Mouse (Mus musculus) heart, adult 18-20 months (tissue): ENCODE data around the gene Tln2. TPM values are rescaled to one million over a fixed set of nuclear protein-coding genes. Genes with fewer than 3 reads are reported as not detected.
"Not testable (repeated sequence)": the region's sequence is repeated elsewhere in the genome, so short reads cannot be mapped to it uniquely, and the experiment has no call there.

Experiments used
- DNase-seq, 2 experiments: peaks; one replicate each; pipeline ENCODE4 v3.0.0; 2021 to 2022; ENCODE audit warnings: mixed read lengths in 1 of 2
- total RNA-seq, 2 experiments: library from RNA; stranded (reverse); gene quantifications; 2 replicates each; pipeline ENCODE4 v1.2.3; 2021

The Tln2 gene
- total RNA-seq, 2 experiments from 2014 or later: 73.7 to 80.4 TPM

- DNase-seq: no peak
These were observed 198.0 kb downstream of the Tln2 start for GRCm38 (mm10) chr9:67361511-67361910.

DNA sequence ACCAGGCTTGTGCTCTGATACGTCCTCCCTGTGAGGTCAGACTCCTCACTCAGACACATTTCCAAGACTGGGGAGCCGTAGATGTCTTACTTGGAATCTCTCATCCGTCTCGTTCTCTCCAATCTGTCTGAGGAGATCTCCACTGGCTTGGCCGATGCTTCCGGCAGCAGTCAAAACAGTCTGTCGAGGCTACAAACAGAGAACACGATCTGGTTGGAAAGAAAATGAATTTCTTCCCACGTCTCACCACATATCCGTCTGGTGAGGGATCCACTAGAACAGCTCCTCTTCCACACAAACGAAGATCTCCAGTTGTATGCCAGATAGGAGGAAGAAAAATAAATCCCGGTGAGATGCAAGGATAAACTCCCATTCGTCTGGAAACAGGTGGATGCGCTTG lies 205.1 kb downstream of the Tln2 start:
- DNase-seq: no peak

GRCm38 (mm10) chr9:67353365-67353764 lies 206.1 kb downstream of the Tln2 start:
- peak; percentile 27 to 30 for DNase-seq

- DNase-seq: no peak
These were observed 210.5 kb downstream of the Tln2 start for GRCm38 (mm10) chr9:67348983-67349382.

GRCm38 (mm10) chr9:67347184-67347583 lies 212.3 kb downstream of the Tln2 start:
- DNase-seq: no peak

DNA sequence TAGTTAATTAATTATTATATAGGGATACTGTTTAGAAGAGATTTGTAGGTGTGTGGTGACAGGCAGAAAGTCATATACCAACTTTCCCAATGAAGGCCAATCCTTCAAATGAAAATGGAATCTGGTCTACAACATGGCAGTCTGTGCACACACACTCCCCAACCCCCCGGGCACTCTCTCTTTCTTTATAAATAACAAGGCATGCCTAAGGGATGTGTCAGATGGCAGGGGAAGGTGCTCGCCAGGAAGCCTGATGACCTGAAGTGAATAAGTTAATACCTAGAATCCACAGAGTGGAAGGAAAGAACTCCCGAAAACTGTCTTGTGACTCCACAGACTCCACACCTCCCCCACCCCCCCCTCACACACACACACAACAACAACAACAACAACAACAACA lies 228.2 kb downstream of the Tln2 start:
- DNase-seq: no peak

DNA sequence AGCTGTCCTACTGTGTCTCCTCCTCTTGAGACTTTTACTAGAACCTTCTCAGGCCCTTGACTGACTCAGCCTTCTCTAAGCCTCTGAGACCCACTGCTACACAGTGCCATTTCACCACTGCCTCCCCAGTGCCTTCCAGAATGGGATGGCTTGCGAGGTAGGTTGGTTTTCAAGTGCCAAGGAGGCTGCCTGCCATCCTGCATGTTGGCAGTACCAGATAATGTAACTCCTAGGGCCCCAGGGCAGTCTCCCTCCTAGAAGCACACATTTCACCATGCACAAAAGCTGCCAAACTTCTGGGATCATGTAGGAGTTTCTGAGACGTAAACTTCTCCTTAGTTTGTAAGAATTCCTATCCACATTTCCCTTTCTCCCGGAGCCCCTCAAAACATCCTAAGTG lies 231.1 kb downstream of the Tln2 start:
- no peak for DNase-seq

DNA sequence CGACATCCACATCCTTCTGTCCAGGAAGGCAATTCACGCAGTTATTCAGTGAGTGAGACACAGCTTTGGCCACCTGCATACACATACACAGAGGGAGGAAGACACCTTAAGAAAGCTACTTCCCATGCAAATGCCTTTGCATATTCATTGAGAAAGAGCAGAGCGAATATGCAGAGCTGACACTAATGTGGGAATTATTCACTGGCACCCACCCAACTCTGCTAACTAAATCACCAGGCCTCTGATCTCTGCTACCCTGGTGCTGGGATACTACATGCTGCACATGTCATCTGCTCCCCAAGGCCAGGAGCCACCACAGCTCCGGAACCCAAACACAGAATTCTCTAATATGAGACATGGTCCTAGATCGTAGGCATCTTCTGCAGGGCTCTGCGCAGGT lies 237.6 kb downstream of the Tln2 start:
- DNase-seq: no peak

DNA sequence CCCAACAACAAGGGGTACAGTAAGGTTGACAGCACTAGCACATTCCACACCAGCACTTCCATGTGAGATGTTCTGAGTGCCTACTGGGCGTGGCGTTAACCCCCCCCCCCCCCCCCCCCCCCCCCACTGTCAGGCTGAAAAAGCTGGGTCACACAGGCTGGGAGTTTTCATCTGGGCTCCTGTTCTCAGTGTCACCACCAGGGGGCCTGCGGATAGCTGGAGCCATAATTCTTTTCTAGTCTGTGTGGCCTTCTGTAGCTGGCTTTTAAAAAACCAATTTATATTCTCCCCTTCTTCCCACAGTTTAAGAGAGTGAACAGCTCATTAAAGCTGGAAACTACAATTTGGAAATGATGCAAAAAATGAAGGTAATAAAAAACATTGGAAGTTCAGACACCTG lies 244.1 kb downstream of the Tln2 start:
- DNase-seq: peak; percentile 29 to 75

GRCm38 (mm10) chr9:67304992-67305391 lies 254.5 kb downstream of the Tln2 start:
- no peak for DNase-seq

- no peak for DNase-seq
These were observed 255.5 kb downstream of the Tln2 start for GRCm38 (mm10) chr9:67303986-67304385.

DNA sequence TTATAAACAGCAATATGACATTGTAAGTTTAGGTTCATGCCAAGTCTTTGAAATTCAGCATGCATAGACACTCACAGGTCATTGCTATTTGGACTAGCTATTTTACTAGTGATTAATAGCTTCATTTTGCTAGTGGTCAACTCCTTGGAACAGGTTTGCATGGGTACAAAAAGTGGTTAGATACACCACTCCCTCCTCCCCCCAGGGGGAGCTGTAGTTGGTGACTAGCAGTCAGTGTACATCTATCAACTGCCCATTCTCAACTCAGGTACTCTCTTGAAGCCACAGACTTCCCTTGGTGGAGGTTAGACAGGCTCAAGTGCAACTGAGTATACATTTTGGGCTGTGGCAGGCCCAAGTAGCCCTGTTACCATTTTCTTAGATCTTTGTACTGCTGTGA lies 256.5 kb downstream of the Tln2 start:
- no peak for DNase-seq

GRCm38 (mm10) chr9:67302386-67302989 lies 257.0 kb downstream of the Tln2 start:
- peak in 1 of 2 experiments; percentile 22 for DNase-seq

- no peak for DNase-seq
These were observed 257.9 kb downstream of the Tln2 start for GRCm38 (mm10) chr9:67301571-67301970.

GRCm38 (mm10) chr9:67300769-67301168 lies 258.7 kb downstream of the Tln2 start:
- no peak for DNase-seq

DNA sequence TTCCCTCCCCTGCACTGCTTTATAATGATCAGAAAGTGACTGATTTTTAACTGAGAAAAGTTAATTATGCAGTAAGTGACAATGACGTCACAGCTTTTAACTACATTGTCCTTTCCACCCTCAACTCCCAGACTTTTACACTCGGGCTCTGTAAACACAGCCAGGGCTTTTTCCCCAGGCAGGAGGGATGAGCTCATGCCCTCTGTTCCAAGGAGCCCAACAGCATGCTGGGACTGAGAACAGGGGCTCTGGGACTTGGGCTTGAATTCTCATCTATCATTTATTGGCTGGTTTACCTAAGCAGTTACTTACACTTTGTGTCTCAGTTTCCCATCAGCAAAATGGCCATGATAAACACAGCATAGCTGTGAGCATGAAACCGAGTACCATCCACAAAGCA lies 259.2 kb downstream of the Tln2 start:
- DNase-seq: no peak

DNA sequence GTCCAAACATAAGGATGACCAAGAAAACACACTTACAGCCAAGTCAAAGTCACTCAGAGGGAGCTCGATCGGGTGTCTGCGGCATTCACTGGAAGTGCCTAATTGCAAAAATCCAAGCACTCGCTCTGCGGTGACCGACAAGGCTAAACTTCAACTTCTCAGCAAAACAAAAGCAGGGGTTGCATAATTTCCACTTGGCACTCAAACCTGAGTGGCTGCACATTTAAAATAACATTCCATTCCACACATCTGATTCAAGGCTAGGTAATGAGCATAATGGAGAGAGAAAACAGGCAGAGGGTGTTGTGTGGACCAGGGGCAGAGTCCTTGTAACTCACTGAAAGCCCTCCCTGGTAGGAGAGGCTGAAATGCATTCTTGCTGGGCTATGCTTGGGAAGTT lies 260.3 kb downstream of the Tln2 start:
- DNase-seq: peak; percentile 26 to 37

GRCm38 (mm10) chr9:67297236-67297889 lies 262.1 kb downstream of the Tln2 start:
- DNase-seq: peak in 1 of 2 experiments; percentile 25

- no peak for DNase-seq
These were observed 272.0 kb downstream of the Tln2 start for GRCm38 (mm10) chr9:67287457-67287856.

DNA sequence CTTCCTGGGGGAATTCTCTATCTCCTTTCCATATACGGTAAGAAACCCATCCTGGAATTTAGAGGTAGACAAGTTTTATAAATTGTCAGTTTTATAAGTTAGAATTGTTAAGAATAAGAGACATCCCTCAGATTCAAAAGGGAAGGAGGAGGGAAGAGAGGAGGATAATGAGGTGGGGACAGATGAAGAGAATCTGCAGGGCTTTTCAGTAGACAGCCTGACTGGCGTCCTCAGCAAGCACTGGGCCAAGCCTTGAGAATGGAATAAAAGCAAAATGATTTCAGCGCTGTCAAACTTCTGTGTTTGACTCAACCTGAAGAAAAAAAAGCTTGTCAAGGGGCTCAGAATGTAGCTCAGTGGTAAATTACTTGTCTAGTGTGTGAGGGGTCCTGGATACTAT lies 272.7 kb downstream of the Tln2 start:
- DNase-seq: no peak

DNA sequence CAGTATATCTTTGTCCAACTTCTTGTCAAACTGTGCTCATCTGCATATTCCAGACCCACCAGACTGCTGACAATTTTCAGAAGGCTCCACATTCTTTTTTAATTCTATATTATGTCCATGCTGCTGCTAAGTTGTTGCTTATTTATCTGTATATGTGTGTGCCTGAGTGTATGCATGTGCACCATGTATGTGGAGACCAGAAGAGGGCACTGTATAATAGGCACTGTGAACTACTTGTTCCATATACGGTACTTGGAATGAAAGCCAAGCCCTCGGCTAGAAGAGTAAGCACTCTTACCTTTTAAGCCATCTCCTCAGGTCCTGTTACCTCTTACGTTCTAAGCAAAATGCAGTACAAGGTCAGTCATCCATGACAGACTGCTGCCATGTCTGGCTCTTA lies 274.0 kb downstream of the Tln2 start:
- no peak for DNase-seq

DNA sequence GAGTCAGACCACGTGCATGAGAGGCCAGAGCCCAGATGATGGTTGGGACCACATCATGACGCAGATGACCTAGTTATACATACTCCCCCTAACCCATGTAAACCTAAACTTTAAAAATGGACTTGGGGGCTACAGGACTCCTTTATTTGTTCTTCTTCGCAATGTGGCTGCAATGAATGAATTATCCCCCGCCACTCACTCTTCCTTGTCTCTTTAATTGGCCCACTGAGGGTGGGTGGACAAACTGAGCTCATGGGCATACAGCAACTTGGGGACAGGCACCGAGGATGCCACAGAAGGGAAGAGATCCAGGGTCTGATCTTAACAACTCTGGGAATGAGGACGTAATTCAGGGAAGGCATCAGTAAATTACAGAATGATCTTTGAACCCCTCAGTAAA lies 277.7 kb downstream of the Tln2 start:
- no peak for DNase-seq

DNA sequence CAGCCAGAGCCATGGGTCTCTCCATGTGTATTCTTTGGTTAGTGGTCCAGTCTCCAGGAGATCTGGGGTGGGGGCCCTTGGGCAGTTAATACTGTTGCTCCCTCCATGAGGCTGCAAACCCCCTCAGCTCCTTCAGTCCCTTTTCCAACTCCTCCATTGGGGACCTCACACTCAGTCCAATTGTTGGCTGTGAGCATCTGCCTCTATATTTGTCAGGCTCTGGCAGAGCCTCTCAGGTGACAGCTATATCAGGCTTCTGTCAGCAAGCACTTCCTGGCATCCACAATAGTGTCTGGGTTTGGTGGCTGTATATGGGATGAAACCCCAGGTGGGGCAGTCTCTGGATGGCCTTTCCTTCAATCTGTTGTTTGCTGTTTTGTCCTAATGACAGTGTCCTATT lies 279.2 kb downstream of the Tln2 start:
- DNase-seq: not testable (repeated sequence)

DNA sequence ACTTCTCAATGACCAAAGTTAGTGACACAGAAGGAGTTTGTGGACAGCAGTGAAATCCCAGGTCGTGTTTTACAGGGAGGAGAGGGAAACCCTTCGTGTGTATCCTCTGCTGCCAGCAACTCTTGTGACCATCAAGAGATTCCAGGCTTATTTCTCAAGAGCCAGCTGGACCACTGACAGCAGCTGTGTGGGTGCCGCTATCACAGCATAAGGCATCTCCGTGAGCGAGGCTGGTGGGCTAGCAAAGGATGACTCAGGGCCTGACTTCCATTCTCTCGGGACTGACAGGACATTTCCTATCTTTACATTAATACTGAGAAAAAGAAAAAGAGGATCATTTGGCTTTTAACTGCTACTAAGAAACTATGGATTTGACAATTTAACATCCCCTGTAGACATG lies 283.1 kb downstream of the Tln2 start:
- DNase-seq: no peak
